Mouse (Mus musculus) left cerebral cortex, adult 18-20 months (tissue): Measurements from ENCODE around the gene Celf2. TPM values are rescaled to one million over a fixed set of nuclear protein-coding genes. Genes with fewer than 3 reads are reported as not detected.

Experiments
- DNase-seq, 2 experiments: peaks; one replicate each; pipeline ENCODE4 v3.0.0; 2021 to 2022; ENCODE audit warnings: low spot score in 2 of 2, mixed read lengths in 1 of 2
- total RNA-seq, 2 experiments: library from RNA; stranded (reverse); gene quantifications; 2 replicates each; pipeline ENCODE4 v1.2.3; 2021

Celf2 gene
- total RNA-seq, 2 experiments from 2014 or later: 380 to 425 TPM

DNA sequence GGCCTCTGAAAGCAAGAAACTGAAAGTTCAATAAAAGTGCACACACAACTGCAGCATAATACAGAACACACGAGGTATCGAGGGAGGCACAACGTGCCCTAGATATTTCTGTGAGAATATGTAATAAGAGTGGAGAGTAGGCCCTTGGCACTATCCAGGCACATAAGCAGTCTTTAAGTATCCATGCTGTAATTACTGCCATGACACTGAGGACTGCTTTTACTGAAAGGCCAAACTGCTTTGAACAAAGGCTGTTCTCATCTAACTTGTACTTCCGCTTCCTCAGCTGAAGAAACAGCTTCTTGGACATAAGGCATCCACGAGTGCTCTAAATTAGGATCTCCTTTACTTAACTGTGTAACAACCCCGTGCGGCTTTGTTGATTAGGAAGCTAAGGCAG lies 803.9 kb downstream of the Celf2 start:
- DNase-seq: no peak

DNA sequence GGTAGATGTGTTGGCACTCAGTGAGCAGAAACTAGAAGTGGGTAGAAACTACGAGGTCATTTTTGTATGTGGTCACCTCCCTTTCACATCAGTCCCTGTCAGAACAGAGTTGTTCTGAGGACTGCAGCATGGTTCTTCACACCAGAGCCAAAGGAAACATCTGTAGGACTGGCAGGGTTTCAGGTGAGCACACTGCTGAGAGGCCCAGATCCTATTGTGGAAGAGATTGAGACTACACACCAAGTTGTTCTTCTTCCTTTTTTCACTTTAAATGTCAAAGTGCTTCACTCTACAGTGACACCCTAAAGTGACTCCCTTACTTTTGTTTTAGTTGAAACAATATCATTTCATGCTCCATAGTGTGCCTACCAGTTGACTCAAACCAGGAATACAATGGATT lies 804.6 kb downstream of the Celf2 start:
- no peak for DNase-seq

DNA sequence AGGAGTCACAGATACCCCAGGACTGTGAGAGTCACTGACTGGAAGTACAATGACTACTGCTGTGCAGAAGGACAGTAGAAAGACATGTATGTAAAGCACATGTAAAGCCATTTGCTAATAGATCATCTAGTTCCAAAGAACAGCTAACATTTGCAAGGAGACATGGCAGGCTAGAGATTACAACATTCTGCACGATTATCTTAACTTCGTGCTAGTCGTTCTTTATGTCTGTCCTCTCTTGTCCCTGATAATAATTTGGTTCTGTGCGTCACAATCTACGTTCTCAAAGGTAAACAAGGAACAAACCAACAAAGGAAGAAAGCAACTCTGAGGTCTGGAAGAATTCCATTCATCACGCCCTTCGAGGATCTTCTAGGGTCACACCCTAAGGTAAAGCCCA lies 805.0 kb downstream of the Celf2 start:
- no peak for DNase-seq

DNA sequence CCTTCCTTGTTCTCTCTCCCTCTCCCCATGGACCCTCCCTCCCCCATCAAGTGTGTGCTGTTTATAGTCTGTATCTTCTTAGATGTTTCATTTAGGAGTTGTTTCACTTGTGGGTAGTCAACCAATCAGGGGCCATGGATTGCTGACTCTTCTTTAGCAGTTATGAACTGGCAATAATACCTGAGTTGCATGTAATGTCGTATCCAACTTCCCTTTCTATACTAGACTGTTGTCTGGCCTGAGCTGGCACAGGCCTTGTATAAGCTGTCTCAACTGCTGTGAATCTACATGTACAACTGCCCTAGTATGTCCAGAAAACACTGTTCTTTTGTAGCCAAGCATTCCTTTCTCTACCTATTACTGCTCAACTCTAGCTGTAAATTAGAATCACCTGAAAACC lies 813.0 kb downstream of the Celf2 start:
- DNase-seq: no peak

GRCm38 (mm10) chr2:6695353-6695951 lies 813.9 kb downstream of the Celf2 start:
- no peak for DNase-seq

DNA sequence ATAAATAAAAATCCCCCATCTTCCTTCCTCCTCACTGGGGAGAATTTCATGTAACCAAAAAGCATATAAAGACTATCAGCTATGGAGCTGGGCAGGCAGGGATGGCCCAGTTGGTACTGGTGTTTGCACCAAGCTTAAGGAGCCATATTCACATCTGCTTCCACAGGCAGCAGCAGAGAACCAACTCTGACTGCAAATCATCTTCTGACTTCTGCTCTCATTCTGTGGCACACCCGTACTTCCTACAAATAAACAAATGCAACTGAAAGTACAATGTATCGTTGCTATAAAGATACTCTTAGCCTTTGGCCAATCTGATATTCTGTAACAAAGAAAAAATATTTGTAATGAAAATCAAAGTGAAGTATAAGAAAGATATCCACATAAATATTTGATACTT lies 819.7 kb downstream of the Celf2 start:
- no peak for DNase-seq

- no peak for DNase-seq
Observed at GRCm38 (mm10) chr2:6678231-6678630, 831.1 kb downstream of the Celf2 start.

GRCm38 (mm10) chr2:6677457-6677856 lies 831.9 kb downstream of the Celf2 start:
- no peak for DNase-seq

DNA sequence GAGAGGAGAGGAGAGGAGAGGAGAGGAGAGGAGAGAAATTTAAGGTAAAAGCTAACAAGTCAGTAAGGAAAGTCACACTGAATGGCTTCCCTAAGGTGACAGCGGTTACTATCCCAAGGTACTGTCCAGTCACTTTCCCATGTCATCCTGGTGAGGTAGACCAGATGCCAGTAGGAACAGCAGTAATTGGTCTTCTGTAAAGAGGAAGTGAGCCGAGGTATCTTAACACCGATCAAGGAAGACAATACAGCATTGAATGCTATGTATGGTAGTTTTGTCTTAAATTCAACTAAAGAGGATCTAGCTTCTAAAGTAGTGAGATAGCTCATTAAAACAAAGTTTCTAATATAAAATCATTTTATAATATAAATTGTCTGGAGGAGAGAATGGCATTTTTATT lies 835.0 kb downstream of the Celf2 start:
- no peak for DNase-seq

GRCm38 (mm10) chr2:6673418-6673817 lies 835.9 kb downstream of the Celf2 start:
- no peak for DNase-seq

GRCm38 (mm10) chr2:6667611-6668010 lies 841.8 kb downstream of the Celf2 start:
- DNase-seq: no peak

DNA sequence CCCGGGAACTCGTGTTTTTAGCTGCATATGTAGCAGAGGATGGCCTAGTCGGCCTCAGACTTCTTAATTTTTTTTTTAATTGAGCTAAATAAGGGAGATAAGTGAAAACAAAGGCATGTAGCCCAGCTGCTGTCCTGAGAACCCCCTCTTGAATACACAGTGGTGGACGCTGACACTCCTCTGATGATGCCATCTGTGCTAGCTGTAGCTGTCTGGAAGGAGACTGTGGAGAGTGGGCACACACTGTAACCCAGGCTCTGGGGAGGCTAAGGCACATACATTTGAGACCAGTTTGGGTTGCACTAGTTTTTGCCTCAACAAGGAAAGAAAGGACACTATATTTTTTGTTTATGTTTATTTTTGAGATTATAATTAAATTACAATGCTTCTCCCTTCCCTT lies 849.5 kb downstream of the Celf2 start:
- no peak for DNase-seq

DNA sequence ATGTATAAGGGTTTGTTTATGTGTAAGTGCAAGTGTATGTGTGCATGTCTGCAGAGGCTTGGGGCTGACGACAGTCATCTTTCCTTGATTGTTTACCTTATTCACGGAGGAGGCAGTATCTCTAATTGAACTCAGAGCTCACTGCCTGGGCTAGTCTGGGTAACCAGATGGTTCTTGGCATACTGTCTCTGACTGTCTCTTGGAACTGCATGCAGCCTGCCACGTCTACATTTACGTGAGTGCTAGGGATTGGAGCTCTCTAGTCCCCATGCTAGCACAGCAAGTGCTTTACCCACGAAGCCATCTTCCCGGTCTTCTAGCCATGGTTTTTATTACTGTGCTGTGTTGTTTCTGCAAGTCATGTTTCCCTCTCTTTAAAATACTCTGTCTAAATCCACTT lies 855.6 kb downstream of the Celf2 start:
- DNase-seq: no peak

DNA sequence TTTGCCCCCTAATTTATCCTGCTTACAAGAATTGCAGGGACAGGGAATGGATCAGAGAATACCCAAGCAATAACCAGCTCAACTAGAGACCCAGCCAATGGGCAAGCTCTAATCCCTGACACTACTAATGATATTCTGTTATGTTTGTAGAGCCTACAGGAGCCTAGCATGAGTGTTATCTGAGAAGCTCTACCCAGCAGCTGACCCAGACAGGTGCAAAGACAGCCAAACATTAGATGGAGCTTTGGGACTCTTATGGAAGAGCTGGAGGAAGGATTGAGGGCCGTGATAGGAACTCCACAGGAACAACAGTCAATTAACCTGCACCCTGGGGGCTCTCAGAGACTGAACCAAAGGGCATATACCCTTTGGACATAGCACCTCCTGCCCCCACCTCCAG lies 857.7 kb downstream of the Celf2 start:
- no peak for DNase-seq

- no peak for DNase-seq
Observed at GRCm38 (mm10) chr2:6648877-6649276, 860.5 kb downstream of the Celf2 start.

DNA sequence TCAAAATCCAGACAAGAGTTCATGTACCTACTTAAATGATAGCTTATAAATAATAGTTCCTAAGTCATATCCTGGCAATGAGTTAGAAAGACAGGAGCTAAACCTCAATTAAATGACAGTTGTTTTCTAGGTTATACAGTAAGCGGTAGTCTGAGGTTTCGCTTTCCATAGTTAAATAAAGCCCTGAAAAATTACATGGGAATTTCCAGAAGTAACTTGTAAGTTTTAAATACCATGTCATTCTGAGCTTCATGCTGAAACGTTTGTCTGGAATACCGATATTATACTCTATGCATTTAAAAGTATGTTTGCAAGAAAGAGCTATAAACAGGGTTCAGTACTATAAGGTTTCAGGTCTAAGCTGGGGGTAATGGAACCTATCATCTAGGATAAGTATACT lies 862.3 kb downstream of the Celf2 start:
- DNase-seq: no peak

- no peak for DNase-seq
Observed at GRCm38 (mm10) chr2:6646325-6646724, 863.0 kb downstream of the Celf2 start.

DNA sequence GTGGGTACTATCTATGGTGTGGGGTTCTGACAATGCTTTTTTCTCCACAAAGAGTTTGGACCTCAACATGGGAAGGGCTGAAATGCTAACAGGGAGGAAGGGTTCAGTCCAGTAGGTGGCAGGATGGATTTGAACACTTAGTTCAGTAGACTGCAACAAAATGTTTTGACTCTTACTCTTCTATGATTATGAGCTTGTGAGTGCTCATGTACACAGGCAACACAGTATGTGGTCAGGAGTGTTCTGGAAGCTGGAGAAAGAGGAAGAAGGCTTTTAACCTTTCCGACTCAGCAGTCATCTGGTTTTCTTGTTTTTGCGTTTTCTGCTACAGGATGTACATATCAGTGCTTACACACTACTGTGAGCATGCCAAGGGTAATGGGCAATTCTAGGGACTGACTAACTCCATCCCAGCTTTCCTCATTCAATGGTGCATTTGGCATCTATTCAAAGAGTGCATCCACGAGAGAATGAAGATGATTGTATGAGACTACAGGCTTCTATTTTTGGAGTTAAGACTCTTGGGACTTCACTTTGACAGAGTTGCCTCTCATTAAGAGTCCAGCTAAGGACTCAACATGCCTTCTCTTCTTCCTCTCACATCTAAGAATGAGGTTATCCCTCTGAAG lies 867.0 kb downstream of the Celf2 start:
- no peak for DNase-seq

- no peak for DNase-seq
Observed at GRCm38 (mm10) chr2:6639370-6639769, 870.0 kb downstream of the Celf2 start.

- no peak for DNase-seq
Observed at GRCm38 (mm10) chr2:6637147-6637546, 872.2 kb downstream of the Celf2 start.

GRCm38 (mm10) chr2:6634899-6635298 lies 874.5 kb downstream of the Celf2 start:
- DNase-seq: no peak

- no peak for DNase-seq
Observed at GRCm38 (mm10) chr2:6633115-6633514, 876.2 kb downstream of the Celf2 start.

DNA sequence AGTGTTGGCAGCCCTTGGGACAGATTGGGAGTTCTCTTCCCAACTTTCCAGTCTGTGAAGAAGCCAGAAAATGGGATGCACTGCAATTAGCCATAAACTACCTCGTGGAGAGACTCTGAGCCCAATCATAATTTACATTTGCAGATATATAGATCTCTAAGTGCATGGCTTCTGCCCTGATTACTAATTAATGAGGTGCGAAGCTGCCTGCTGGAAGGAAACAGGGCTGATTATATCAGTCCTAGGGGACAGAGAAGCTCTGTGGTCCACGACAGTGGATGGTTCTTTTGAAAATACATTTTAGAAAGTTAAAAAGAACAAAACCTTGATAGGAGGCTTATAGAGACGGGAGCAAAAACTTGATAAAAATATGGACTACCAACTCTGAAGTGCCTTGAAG lies 885.6 kb downstream of the Celf2 start:
- no peak for DNase-seq
